Mouse (Mus musculus): Measurements from ENCODE around the gene Lime1. TPM values are rescaled to one million over a fixed set of nuclear protein-coding genes. Genes with fewer than 3 reads are reported as not detected.
A peak's percentile ranks its signal among the peaks of the same experiment; 100 is the strongest.

Lime1 gene
- total RNA-seq, 2 experiments from 2014 or later: 8.8 to 19.2 TPM

DNA sequence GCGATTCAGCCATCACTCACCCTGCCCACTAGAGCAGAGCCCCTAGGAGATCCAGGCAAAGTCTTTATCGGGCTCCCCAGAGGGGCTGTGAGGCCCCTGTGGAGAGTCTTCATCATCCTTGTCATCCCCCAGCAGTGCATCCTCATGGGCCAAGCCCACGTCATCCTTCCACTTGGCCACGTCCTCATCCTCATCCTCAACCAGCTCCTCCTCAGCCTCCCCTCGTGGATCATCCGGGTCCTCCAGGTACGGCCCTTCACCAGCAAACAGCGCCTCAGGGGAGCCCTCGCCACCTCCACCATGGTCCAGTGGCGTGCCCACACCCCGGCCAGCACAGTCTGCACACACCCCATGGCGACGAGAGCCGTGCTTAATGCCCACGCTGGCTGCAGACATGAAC is 11.1 kb downstream of the Lime1 start:
- no peak for DNase-seq

DNA sequence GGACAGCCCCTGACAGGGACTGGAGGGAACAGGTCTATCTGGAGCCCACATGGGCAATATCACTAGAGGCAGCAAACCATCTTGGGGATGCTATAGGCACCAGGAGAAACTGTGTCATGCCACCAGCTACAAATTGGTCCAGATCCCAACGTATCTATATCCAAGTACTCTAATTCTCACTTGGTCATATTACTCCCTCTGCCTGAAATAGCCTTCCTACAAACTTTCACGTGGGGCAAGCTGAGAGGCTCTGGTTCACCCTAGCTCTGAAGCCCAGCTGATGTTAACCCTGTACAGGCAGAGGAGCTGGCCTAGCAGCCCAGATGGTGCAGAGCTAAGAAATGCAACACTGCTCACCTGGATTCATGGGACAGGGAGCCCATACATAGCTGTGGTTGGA is 11.7 kb downstream of the Lime1 start:
- DNase-seq: no peak

DNA sequence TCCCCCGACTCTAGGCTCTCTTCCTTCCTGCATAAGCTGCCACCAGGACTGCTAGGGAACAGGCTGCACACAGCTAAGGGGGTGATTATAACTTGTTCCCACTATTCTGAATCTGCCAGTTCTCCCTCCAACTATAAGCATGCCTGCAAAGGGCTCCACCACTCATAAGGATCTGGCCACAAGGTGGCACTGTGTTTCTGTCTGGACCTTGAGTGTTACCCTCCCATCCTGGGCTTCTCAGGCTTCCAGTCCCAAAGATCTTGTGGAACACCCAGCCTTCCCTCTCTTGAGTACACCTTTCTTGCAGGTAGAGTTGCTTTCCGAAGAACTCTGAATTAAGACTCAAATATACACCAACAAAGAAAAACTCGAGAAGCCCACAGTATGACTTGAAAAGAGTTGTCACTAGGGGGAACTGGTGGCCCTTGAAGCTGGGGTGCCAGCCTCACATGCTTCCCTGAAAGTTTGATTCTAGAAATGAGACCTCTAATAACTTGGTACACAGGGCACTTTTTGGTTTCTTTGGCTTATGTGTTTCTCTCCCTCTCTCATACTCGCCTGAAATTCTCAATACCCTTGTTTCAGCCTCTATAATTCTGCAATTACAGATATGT is 12.8 kb downstream of the Lime1 start:
- peak; percentile 94 for DNase-seq

DNA sequence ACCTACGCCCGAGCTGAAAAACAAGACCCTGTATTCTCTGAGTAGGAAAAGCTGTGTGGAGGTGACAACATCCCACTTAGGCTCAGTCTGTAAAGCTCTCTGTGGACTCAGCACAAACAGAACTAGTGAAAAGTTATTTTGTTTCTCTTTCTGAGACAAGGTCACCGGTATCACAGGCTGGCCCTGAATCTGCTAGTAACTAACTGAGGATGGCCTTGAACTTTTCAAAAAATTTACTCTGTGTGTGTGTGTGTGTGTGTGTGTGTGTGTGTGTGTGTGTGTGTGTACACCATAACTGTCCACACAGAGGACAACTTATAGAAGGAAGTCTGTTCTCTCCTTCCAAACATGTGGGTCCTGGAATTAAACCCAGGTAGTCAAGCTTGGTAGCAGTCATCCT is 14.2 kb downstream of the Lime1 start:
- peak; percentile 56 for DNase-seq

DNA sequence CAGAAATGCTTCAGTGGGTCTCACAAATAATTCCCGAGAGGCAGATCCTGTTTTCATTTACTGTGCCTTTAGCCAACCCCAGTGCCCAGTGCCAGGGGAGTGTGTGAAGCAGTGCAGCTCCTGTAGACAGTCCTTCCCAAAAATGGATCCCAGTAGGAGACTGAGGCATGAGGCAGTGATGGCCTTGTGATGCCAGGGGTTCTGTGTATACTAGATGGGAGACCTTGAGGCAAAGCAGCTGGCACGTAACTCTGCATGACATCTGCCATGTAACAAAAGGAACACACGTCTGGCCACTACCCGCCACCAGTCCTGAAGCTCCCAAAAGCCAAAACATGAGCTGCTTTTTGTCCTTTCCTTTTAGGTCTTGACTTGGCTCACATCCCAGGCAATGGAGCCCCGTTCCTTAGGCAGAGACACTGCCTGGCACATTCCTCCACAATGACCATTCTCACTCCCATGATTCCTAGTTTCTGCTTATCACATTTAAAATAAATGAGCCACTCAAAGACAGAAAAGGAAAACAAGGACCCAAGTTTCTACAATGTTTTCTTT is 17.4 kb downstream of the Lime1 start:
- DNase-seq: peak; percentile 47

DNA sequence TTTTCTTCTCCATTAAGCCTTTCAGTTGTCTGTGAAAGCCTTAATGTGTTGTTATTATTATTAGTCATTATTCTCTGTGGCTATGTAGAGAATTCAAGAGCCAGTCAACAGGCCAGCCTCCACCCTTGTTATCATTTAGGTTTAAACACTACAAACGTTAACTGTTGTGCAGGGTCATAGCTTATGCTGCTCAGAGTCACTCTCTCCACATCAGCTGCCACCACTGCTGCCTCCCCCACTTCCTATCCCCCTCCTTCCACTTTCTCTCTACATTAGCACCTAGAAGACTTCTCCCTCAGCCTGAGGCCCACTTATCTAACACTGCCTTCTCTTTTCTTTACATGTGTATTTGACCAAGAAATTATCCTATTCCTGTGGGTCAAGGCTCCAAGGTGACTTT is 21.6 kb downstream of the Lime1 start:
- no peak for DNase-seq

DNA sequence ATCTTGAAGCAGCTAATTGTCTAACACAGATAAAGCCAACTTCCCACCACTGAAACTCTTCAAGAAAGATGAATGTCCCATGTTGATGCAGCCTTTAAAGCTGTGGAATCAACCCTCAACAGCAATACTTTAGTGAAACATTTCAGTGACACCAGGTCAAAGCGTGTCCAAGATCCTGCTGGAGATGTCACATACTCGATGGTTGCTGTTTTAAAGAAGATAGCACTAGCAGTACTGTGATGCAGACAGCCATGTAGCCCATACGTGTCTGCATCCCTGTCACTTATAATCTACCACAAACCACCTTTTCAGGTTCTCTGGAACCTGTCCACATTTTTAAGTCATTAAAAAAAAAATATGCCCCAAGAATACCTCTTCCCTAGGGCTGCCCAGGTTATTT is 23.8 kb downstream of the Lime1 start:
- no peak for DNase-seq

DNA sequence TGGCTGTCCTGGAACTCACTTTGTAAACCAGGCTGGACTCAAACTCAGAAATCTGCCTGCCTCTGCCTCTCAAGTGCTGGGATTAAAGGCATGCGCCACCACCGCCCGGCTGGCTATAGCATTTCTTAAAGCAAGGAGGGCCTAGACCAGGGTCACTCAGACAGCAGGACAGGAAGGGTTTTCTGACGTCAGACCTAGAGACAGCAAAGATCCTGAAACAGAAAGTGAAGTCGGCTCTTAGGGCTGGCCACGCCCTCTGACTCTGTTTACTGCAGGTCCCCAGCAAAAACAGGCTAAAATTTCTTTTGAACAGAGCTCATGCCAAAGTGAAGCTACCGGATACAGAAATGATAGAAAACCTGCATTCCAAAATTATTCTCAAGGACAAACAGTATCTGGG is 29.8 kb downstream of the Lime1 start:
- DNase-seq: no peak

DNA sequence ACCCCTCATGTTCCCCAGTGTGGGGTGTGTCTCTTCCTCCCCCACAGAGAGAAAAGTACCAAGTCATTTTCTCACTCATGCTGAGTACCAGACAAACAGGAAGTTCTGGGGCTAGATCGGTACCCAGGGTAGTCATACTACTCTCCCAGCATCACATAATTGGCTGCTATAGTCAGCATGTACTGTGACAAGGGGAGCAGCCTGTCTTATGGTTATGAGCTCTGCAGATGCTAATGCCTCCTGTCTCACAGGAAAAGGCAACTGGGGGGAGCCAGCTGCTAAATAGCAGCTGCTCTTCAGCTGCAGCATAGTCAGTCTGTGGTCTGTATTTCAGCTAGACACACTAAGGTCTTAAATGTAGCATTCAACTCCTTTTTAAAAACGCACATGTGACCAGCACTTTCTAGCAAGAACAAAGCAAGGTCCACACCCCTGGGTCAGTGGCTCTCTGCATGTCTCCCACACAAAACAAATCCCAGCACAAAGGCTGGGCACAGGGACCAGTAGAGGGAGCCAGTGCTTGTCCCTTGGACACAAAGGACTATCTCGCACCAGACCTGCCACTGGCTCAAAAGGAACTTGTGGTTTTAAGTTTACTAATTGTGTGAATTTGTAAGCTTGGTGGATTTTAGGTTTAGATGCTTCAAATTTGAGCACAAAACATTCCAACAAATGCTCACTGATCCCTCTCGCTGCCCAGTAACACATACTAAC is 31.0 kb downstream of the Lime1 start:
- DNase-seq: peak; percentile 84

DNA sequence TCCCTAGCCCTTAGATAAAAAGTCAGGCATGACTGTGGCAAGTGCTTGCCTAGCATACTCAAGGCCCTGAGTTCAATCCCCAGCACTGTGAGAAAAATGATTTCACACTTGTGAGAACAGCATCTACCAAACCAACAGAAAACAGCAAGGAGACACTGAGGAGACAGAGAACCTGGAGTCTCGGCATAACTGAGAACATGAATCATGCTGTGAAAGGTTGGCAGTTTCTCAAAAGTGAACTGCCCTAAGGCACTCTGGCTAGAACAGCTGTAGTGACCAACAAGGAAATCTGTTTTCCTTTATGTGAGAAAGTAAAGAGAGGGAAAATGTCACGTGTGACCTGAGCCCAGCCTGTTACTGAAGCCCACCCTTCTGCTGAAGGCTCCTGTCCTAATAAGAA is 33.3 kb downstream of the Lime1 start:
- DNase-seq: no peak

DNA sequence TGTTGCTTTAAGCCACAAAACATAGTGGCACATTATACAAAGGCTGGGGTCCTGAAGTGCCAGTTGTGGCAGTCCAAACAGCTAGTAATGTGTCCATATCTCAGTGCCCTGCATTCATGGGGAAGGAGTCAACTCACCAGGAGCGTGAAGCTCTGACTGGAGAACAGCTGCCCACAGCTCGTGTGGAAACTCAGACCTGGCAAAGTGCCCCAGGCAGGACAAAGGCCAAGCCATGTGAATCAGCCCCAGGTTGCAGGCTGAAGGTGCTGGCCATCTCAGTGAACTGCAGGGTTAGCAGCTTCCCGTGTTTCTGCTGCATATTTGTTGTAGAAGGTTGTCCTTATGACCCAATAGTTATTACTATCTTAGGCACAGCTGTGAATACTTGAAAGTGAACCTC is 36.1 kb downstream of the Lime1 start:
- DNase-seq: peak; percentile 87

DNA sequence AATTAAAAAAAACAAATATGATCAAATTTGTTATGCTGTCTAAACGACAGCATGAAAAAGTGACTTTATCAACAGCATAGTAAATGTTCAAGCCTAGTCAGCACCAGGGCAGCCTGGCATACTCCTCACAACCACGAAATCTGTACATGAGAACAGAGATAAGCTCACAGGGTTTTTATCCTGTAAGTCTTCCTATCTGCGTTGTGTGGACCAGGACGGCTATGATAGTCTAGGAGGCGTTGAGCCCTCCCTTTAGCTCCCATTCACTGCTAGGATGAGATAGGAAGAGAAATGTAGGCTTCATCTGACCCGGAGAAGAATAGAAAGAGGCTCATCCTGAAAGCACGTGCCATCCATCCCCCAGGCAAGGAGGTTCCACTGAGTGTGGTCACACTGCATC is 39.5 kb downstream of the Lime1 start:
- DNase-seq: no peak

DNA sequence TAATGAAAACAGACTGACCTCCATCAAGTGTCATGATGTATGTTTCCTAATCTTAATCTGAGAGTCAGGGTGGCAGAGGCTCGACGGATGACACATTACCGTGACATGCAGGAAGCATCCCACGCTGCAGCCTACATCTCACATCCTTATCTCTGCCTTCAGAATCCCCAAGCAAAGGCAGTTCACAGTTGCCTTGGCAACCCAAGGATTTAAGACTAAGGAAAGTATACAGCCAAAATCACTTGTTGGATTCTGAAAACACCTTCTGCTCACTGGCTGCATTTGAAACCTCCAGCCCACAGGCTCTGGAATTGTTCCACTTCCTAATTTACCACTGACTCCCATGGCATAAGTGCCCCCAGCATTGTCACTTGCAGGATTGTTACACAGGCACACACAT is 40.5 kb downstream of the Lime1 start:
- no peak for DNase-seq

DNA sequence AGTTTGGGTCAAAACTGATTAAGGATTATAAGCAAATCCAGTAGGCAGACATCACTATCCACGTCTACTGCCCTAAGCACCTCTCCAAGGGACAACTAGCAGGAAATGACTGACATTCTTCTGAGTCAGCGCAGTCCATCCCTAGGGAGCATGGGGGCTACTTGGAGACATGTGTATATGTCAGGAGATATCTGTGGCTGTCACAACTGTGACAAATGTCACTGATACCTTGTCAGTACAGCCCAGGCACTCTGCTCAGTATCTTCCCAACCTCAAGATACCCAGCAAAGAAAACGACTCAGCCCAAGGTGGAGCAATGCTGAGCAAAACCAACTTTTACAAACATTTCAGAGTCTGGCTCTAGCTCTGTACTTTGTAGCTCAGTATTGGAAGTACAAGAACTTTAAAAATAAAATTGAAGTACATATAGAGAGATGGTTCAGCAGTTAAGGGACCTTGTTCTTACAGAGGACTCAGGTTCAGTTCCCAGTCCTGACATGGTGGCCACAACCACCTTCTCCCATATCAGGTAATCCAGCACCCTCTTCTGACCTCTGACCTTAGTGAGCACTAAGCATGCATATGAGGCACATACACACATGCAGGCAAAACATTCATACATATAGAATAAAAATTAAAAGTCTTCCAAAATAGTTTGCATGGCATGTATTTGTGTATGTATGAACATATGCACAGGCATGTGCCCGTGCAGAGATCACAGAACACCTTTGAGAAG is 41.2 kb downstream of the Lime1 start:
- no peak for DNase-seq

DNA sequence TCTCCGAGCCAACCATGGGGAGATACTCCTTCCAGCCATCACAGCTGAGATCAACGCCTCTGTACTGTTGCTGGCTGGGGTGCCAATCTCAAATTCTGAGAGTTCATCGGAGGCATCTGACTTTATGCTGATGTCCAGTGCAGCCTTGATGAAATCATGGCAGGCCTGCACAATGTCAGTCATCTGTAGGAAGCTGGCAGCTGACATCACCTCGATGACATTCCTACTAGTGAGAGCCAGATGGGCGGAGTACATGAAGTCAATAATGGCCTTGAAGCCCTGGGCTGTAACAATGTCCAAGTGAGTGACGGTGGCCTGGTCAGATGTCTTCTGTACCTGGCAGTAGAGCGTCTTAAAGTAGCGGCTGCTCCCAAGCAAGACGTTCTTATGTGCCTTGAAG is 44.0 kb downstream of the Lime1 start:
- DNase-seq: no peak

Other genes starting within 250 kb of the Lime1 start
- 1 to 10 TPM; 4.2 to 8.1 TPM for gene Kcnq2, start 244.8 kb upstream of the Lime1 start, total RNA-seq (2021)
- 100 to 1,000 TPM in 1 of 2 experiments, 10 to 100 TPM in 1; 69.0 to 168 TPM for gene Eef1a2, start 223.1 kb upstream of the Lime1 start, total RNA-seq (2021)
- gene Ppdpf, start 192.8 kb upstream of the Lime1 start, total RNA-seq (2021): 10 to 100 TPM; 88.6 to 92.3 TPM
- under 1 TPM; 0.06 to 0.12 TPM for gene Ptk6, start 177.3 kb upstream of the Lime1 start, total RNA-seq (2021)
- under 1 TPM; 0.30 to 0.36 TPM for gene Srms, start 166.9 kb upstream of the Lime1 start, total RNA-seq (2021)
- under 1 TPM in 1 of 2 experiments, not detected in 1; 0.30 TPM for gene Fndc11, start 160.1 kb upstream of the Lime1 start, total RNA-seq (2021)
- 10 to 100 TPM; 14.8 to 16.3 TPM for gene Helz2, start 138.1 kb upstream of the Lime1 start, total RNA-seq (2021)
- gene Gmeb2, start 92.0 kb upstream of the Lime1 start, total RNA-seq (2021): 10 to 100 TPM; 18.1 to 20.7 TPM
- gene Stmn3, start 65.6 kb upstream of the Lime1 start, total RNA-seq (2021): 10 to 100 TPM; 19.1 to 35.7 TPM
- 10 to 100 TPM; 33.0 to 50.3 TPM for gene Rtel1, start 60.3 kb upstream of the Lime1 start, total RNA-seq (2021)
- 10 to 100 TPM; 26.1 to 37.0 TPM for gene Zgpat, start 15.2 kb upstream of the Lime1 start, total RNA-seq (2021)
- 10 to 100 TPM; 37.9 to 48.2 TPM for gene Arfrp1, start 14.7 kb upstream of the Lime1 start, total RNA-seq (2021)
- 10 to 100 TPM; 17.2 to 23.6 TPM for gene Zbtb46, start 79.3 kb downstream of the Lime1 start, total RNA-seq (2021)
- gene Abhd16b, start 113.1 kb downstream of the Lime1 start, total RNA-seq (2021): not detected
- gene Tpd52l2, start 117.1 kb downstream of the Lime1 start, total RNA-seq (2021): 100 to 1,000 TPM in 1 of 2 experiments, 10 to 100 TPM in 1; 95.5 to 108 TPM
- 10 to 100 TPM; 89.0 to 91.5 TPM for gene Dnajc5, start 140.4 kb downstream of the Lime1 start, total RNA-seq (2021)
- gene Uckl1, start 204.8 kb downstream of the Lime1 start, total RNA-seq (2021): 10 to 100 TPM; 55.1 to 86.5 TPM
- gene Prpf6, start 211.8 kb downstream of the Lime1 start, total RNA-seq (2021): 10 to 100 TPM; 51.4 to 58.3 TPM
- 10 to 100 TPM; 52.5 to 92.4 TPM for gene Zfp512b, start 212.7 kb downstream of the Lime1 start, total RNA-seq (2021)
- 10 to 100 TPM in 1 of 2 experiments, 1 to 10 TPM in 1; 10.0 to 11.7 TPM for gene Samd10, start 219.1 kb downstream of the Lime1 start, total RNA-seq (2021)

Data from adrenal gland, postnatal 10 days (tissue).